Mouse (Mus musculus) liver, embryonic 14.5 days (tissue): Measurements from ENCODE around the gene Hirip3. TPM values are rescaled to one million over a fixed set of nuclear protein-coding genes. Genes with fewer than 3 reads are reported as not detected.

Source experiments
- ATAC-seq: fragments of 200-750 bp; cut with Nextera tagmentation; 2 replicates; pipeline ENCODE4 v1.8.0; 2017; ENCODE audit warnings: moderate number of reproducible peaks, mild to moderate bottlenecking, moderate library complexity; ENCODE audit not compliant: insufficient read depth
- DNase-seq, 3 experiments: peaks; one replicate each; pipeline ENCODE4 v3.0.0-alpha.2; 2012 to 2013; ENCODE audit warnings: low read depth in 3 of 3, low spot score in 3 of 3
- H3K27ac ChIP-seq: fragments of 300-500 bp; sonication (generic); 2 replicates; pipeline ENCODE4 v1.5.1; 2014; ENCODE audit warnings: moderate library complexity, mild to moderate bottlenecking, control low read depth, inconsistent platforms
- H3K27me3 ChIP-seq: fragments of 300-500 bp; sonication (generic); 2 replicates; pipeline ENCODE4 v1.6.1; 2014; ENCODE audit warnings: mild to moderate bottlenecking, low read length, moderate library complexity; ENCODE audit not compliant: control insufficient read depth, insufficient read depth
- H3K36me3 ChIP-seq: fragments of 300-500 bp; sonication (generic); replicated peaks from 2 replicates; pipeline ENCODE4 v1.6.1; 2014; ENCODE audit warnings: low read depth; ENCODE audit not compliant: control insufficient read depth, insufficient read depth
- H3K4me1 ChIP-seq, 2 experiments: fragments of 200-500 bp in 1 of 2; fragments of 300-500 bp in 1 of 2; sonication (generic) in 1 of 2; replicated peaks; 2 replicates each; pipeline ENCODE4 v1.6.1; 2012 to 2014; ENCODE audit warnings: antibody characterized with exemption in 1 of 2, inconsistent platforms in 1 of 2, low read length in 1 of 2; ENCODE audit not compliant: control insufficient read depth in 2 of 2, insufficient read depth in 2 of 2
- H3K4me2 ChIP-seq: fragments of 300-500 bp; sonication (generic); 2 replicates; pipeline ENCODE4 v1.6.1; 2014; ENCODE audit warnings: low read depth, mild to moderate bottlenecking, control low read depth, moderate library complexity
- H3K4me3 ChIP-seq, 2 experiments: fragments of 200-500 bp in 1 of 2; fragments of 300-500 bp in 1 of 2; sonication (generic) in 1 of 2; 2 replicates each; pipeline ENCODE4 v1.5.1; 2012 to 2014; ENCODE audit warnings: low read depth in 2 of 2, low read length in 2 of 2, mild to moderate bottlenecking in 2 of 2, control low read depth in 1 of 2, inconsistent platforms in 1 of 2, moderate library complexity in 1 of 2; ENCODE audit not compliant: insufficient read depth in 1 of 2
- H3K9ac ChIP-seq: fragments of 300-500 bp; sonication (generic); replicated peaks from 2 replicates; pipeline ENCODE4 v1.6.1; 2014; ENCODE audit warnings: mild to moderate bottlenecking, control low read depth, moderate library complexity
- H3K9me3 ChIP-seq: fragments of 300-500 bp; sonication (generic); 2 replicates; pipeline ENCODE4 v1.6.1; 2016; ENCODE audit warnings: low read length, mixed read lengths; ENCODE audit not compliant: control insufficient read depth
- CTCF ChIP-seq: IDR thresholded peaks from 2 replicates; pipeline ENCODE4 v1.5.1; 2016; ENCODE audit warnings: antibody characterized with exemption, low read depth, control low read depth
- EP300 ChIP-seq: IDR thresholded peaks from 2 replicates; pipeline ENCODE4 v1.6.1; 2016; ENCODE audit warnings: antibody characterized with exemption, low read depth
- WGBS: fragments of 180-500 bp; shearing (Covaris S2); extraction: QIAGEN DNeasy Blood & Tissue Kit; methylation state at CpG from one replicate; pipeline ENCODE4 v1.1.7; 2014; ENCODE audit not compliant: insufficient replicate concordance; 5-methylcytosine and 5-hydroxymethylcytosine counted together
- polyA plus RNA-seq, 2 experiments: library from polyadenylated mRNA; depleted of rRNA in 1 of 2; stranded (reverse) in 1 of 2; unstranded in 1 of 2; fragments of >200 nt; fragmentation: Nextera tagmentation in 1 of 2; extraction: Ambion mirVana in 1 of 2; gene quantifications; 2 replicates each; pipeline versions ENCODE4 v1.2.1 to v1.2.3; 2012 to 2014

The Hirip3 gene
- polyA plus RNA-seq (2012; rRNA removed) (24.7 and 58.1 TPM in 2 replicates), polyA plus RNA-seq (2014; fragmentation: Nextera tagmentation; extraction: Ambion mirVana) (5.2 and 5.6 TPM in 2 replicates)

- TF ChIP-seq EP300 (no peak), CTCF (no peak)
- Histone ChIP-seq H3K27ac (peak within 1 kb of the TSS; percentile 58), H3K36me3 (peaks cover 33% of the 10 kb centered on the region), H3K9me3 (no peaks in the 10 kb centered on the region), H3K4me2 (peak within 1 kb of the TSS; percentile 99), H3K4me1 (peaks cover 14 to 20% of the 10 kb centered on the region in 2 experiments), H3K27me3 (no peaks in the 10 kb centered on the region), H3K4me3 (peak within 1 kb of the TSS; percentile 80 to 95), H3K9ac (peak within 1 kb of the TSS; percentile 83)
- DNase-seq = peak; percentile 91 to 94 (median 93)
- 1% methylated on average over 42 of the region's 42 CpGs for WGBS
- peak; percentile 93 for ATAC-seq
Observed at GRCm38 (mm10) chr7:126861429-126862130, at the start of gene Hirip3. Gene Hirip3, plus strand, starts transcription at chr7:126861972.

- ATAC-seq (no peak), DNase-seq (no peak)
- H3K9ac ChIP-seq = no peak overlapping the region
- H3K36me3 ChIP-seq = no peaks in the 10 kb centered on the region
- 58% methylated on average over 8 of the region's 8 CpGs for WGBS
- H3K4me2 ChIP-seq = no peak overlapping the region
- no peak overlapping the region for H3K27ac ChIP-seq
- H3K9me3 ChIP-seq = no peaks in the 10 kb centered on the region
- TF ChIP-seq CTCF (no peak), EP300 (no peak)
- H3K27me3 ChIP-seq = no peaks in the 10 kb centered on the region
- H3K4me1 ChIP-seq = no peaks in the 10 kb centered on the region
- H3K4me3 ChIP-seq = no peak overlapping the region
Observed at GRCm38 (mm10) chr7:126815726-126816222, 46.0 kb upstream of the Hirip3 start.

- Histone ChIP-seq H3K4me1 (no peaks in the 10 kb centered on the region), H3K4me2 (no peak overlapping the region), H3K9ac (no peak overlapping the region), H3K27me3 (no peaks in the 10 kb centered on the region), H3K9me3 (no peaks in the 10 kb centered on the region), H3K36me3 (no peaks in the 10 kb centered on the region), H3K4me3 (no peak overlapping the region), H3K27ac (no peak overlapping the region)
- TF ChIP-seq CTCF (no peak), EP300 (no peak)
- ATAC-seq (no peak), DNase-seq (no peak)
- WGBS = 70% methylated on average over 8 of the region's 8 CpGs
Observed at GRCm38 (mm10) chr7:126816494-126816893, 45.3 kb upstream of the Hirip3 start.

GRCm38 (mm10) chr7:126817595-126817994, 44.2 kb upstream of the Hirip3 start:
- no peak overlapping the region for H3K27ac ChIP-seq
- no peak overlapping the region for H3K9ac ChIP-seq
- TF ChIP-seq EP300 (no peak), CTCF (no peak)
- DNase-seq = no peak
- H3K4me2 ChIP-seq = no peak overlapping the region
- no peak overlapping the region for H3K4me3 ChIP-seq
- no peaks in the 10 kb centered on the region for H3K27me3 ChIP-seq
- ATAC-seq = no peak
- no peaks in the 10 kb centered on the region for H3K36me3 ChIP-seq
- H3K4me1 ChIP-seq = no peaks in the 10 kb centered on the region
- WGBS = 67% methylated on average over 7 of the region's 7 CpGs
- no peaks in the 10 kb centered on the region for H3K9me3 ChIP-seq

GRCm38 (mm10) chr7:126818818-126819217, 43.0 kb upstream of the Hirip3 start:
- Histone ChIP-seq H3K4me2 (no peak overlapping the region), H3K4me1 (no peaks in the 10 kb centered on the region)
- 13% methylated on average over 1 of the region's 1 CpGs for WGBS

More at GRCm38 (mm10) chr7:126818818-126819217, 43.0 kb upstream of the Hirip3 start:
- DNase-seq (no peak), ATAC-seq (no peak)
- no peak overlapping the region for H3K9ac ChIP-seq
- no peak overlapping the region for H3K4me3 ChIP-seq
- no peaks in the 10 kb centered on the region for H3K9me3 ChIP-seq
- TF ChIP-seq CTCF (peak; percentile 36; the same call in 1 of the 2 replicates), EP300 (no peak)
- H3K27ac ChIP-seq = no peak overlapping the region
- no peaks in the 10 kb centered on the region for H3K36me3 ChIP-seq
- H3K27me3 ChIP-seq = peaks cover 11% of the 10 kb centered on the region
